8 mouse cellular contexts compared by ENCODE assay signal in genomic region chr2:64097937-64098617, GRCm38 (mm10). TPM values are rescaled to one million over a fixed set of nuclear protein-coding genes. Genes with fewer than 3 reads are reported as not detected.
DNase-seq lines count a peak whose midpoint lies in the region; ATAC-seq lines count a peak whose summit lies in the region.

Fign (minus strand) TSS chr2:64098038.

- DNase-seq in Muller cell, postnatal 12 days (ENCODE audit: inconsistent ontology term), result peak; percentile 79
- peak; percentile 20 for DNase-seq in cerebellum, adult 9-10 months
- peak; percentile 74 to 81 for DNase-seq in heart, postnatal 36 days
- peak; percentile 52 to 64 for DNase-seq in layer of hippocampus, adult 8-10 months (ENCODE audit: low spot score in 2 of 2)
- DNase-seq in lung, adult 18-20 months, result peak; percentile 80 to 82
- DNase-seq in ovary, postnatal 14 days (ENCODE audit: low spot score), result peak; percentile 65
- peak; percentile 87 for DNase-seq in yolk sac, embryonic 10.5 days (ENCODE audit: low spot score)

- ATAC-seq in frontal cortex, adult (ENCODE audit: low TSS enrichment), result peak; percentile 87

- intact Hi-C loops in heart, postnatal 36 days (cut with DNase I), result loop anchor here (5.0 kb wide), 3 partner anchors 116 to 396 kb away; no protein-coding TSS in a partner anchor

RNA-seq across cellular contexts. Expression of gene Fign, which starts in this region (rescaled TPM):
- 10 to 100 TPM; 12.5 to 18.4 TPM for total RNA-seq in heart, postnatal 36 days (2021)
- total RNA-seq in layer of hippocampus, adult 8-10 months (2022), result 1 to 10 TPM; 1.3 to 2.0 (median 1.8) TPM

Comparison
In these comparisons a context has a peak if more than half of its experiments do, and no peak if none do; other contexts are left out.
1. Peak in every context shown above with its lines: DNase-seq and ATAC-seq.
2. RNA of gene Fign (total RNA-seq): 12.5 to 18.4 TPM in heart, postnatal 36 days; 1.3 to 2.0 TPM in layer of hippocampus, adult 8-10 months; every median in the first group is over 4 times any median in the second.
3. DNase-seq: peak in every context shown above with its lines; median percentile 87 in yolk sac, embryonic 10.5 days; 81 in lung, adult 18-20 months; 79 in Muller cell, postnatal 12 days; 78 in heart, postnatal 36 days; 65 in ovary, postnatal 14 days; 58 in layer of hippocampus, adult 8-10 months; 20 in cerebellum, adult 9-10 months.